Mouse (Mus musculus) intestine, embryonic 15.5 days (tissue): ENCODE measurements at regions not wholly inside any gene's neighbourhood (a gene's known extent, or its start where the extent isn't known, plus 50 kb on each side); places are given as distances from the start of the nearest gene placed in this dataset.

Experiments used
- ATAC-seq: fragments of 200-750 bp; cut with Nextera tagmentation; 2 replicates; pipeline ENCODE4 v1.8.0; 2017; ENCODE audit warnings: moderate TSS enrichment, moderate library complexity
- H3K27ac ChIP-seq: fragments of 300-500 bp; sonication (generic); 2 replicates; pipeline ENCODE4 v1.5.1; 2015; ENCODE audit warnings: mild to moderate bottlenecking, inconsistent platforms
- H3K27me3 ChIP-seq: fragments of 300-500 bp; sonication (generic); replicated peaks from 2 replicates; pipeline ENCODE4 v1.6.1; 2015; ENCODE audit warnings: inconsistent platforms
- H3K36me3 ChIP-seq: fragments of 300-500 bp; sonication (generic); 2 replicates; pipeline ENCODE4 v1.6.1; 2015; ENCODE audit warnings: inconsistent platforms
- H3K4me1 ChIP-seq: fragments of 300-500 bp; sonication (generic); replicated peaks from 2 replicates; pipeline ENCODE4 v1.6.1; 2015; ENCODE audit warnings: inconsistent platforms
- H3K4me2 ChIP-seq: fragments of 300-500 bp; sonication (generic); replicated peaks from 2 replicates; pipeline ENCODE4 v1.6.1; 2015; ENCODE audit warnings: mild to moderate bottlenecking, inconsistent platforms
- H3K4me3 ChIP-seq: fragments of 300-500 bp; sonication (generic); replicated peaks from 2 replicates; pipeline ENCODE4 v1.5.1; 2015; ENCODE audit warnings: inconsistent platforms
- H3K9ac ChIP-seq: fragments of 300-500 bp; sonication (generic); 2 replicates; pipeline ENCODE4 v1.6.1; 2015; ENCODE audit warnings: inconsistent platforms
- H3K9me3 ChIP-seq: fragments of 300-500 bp; sonication (generic); 2 replicates; pipeline ENCODE4 v1.6.1; 2016; ENCODE audit warnings: inconsistent platforms
- WGBS: fragments of 180-500 bp; shearing (Covaris S2); methylation state at CpG from one replicate; pipeline ENCODE4 v1.1.7; 2015; 5-methylcytosine and 5-hydroxymethylcytosine counted together

GRCm38 (mm10) chr9:50181360-50181759 lies 163.4 kb downstream of the Rpl10-ps3 start:
- WGBS, result 56% methylated on average over 2 of the region's 2 CpGs
- Histone ChIP-seq H3K4me1 (0 out of 2 replicates have a peak, but pooled peaks cover 4% of the 10 kb centered on the region), H3K27me3 (no peaks in the 10 kb centered on the region), H3K4me2 (no peak overlapping the region), H3K9ac (no peak overlapping the region), H3K27ac (0 out of 2 replicates have a peak overlapping the region, but pooled peaks have one; percentile 22), H3K36me3 (no peaks in the 10 kb centered on the region), H3K4me3 (no peak overlapping the region), H3K9me3 (no peaks in the 10 kb centered on the region)
- no peak for ATAC-seq

- Histone ChIP-seq H3K9ac (no peak overlapping the region), H3K27ac (no peak overlapping the region), H3K4me3 (no peak overlapping the region), H3K4me1 (0 out of 2 replicates have a peak, but pooled peaks cover under 1% of the 10 kb centered on the region), H3K4me2 (no peak overlapping the region), H3K36me3 (no peaks in the 10 kb centered on the region), H3K9me3 (no peaks in the 10 kb centered on the region), H3K27me3 (no peaks in the 10 kb centered on the region)
- no peak for ATAC-seq
- WGBS, result 91% methylated on average over 2 of the region's 2 CpGs
Measured at GRCm38 (mm10) chr9:50176131-50176530, 168.6 kb downstream of the Rpl10-ps3 start.

GRCm38 (mm10) chr9:50171826-50172464 lies 172.8 kb downstream of the Rpl10-ps3 start:
- no peak overlapping the region for H3K4me3 ChIP-seq
- no peaks in the 10 kb centered on the region for H3K27me3 ChIP-seq
- peak; percentile 71 for ATAC-seq
- no peaks in the 10 kb centered on the region for H3K4me1 ChIP-seq
- 19% methylated on average over 7 of the region's 7 CpGs for WGBS
- H3K4me2 ChIP-seq, result peak overlapping the region; percentile 27; the same call in 1 of the 2 replicates
- H3K9me3 ChIP-seq, result no peaks in the 10 kb centered on the region
- peak overlapping the region; percentile 76 for H3K27ac ChIP-seq
- no peak overlapping the region for H3K9ac ChIP-seq
- H3K36me3 ChIP-seq, result no peaks in the 10 kb centered on the region

GRCm38 (mm10) chr9:50171164-50171563 lies 173.6 kb downstream of the Rpl10-ps3 start:
- Histone ChIP-seq H3K4me3 (no peak overlapping the region), H3K27ac (peak overlapping the region; percentile 76), H3K27me3 (no peaks in the 10 kb centered on the region), H3K9ac (no peak overlapping the region), H3K36me3 (no peaks in the 10 kb centered on the region), H3K4me2 (no peak overlapping the region), H3K9me3 (no peaks in the 10 kb centered on the region), H3K4me1 (no peaks in the 10 kb centered on the region)
- WGBS, result 42% methylated on average over 2 of the region's 2 CpGs
- ATAC-seq, result peak; percentile 72

GRCm38 (mm10) chr9:50170637-50171036 lies 174.1 kb downstream of the Rpl10-ps3 start:
- Histone ChIP-seq H3K27ac (peak overlapping the region; percentile 59; the same call in 1 of the 2 replicates), H3K4me3 (no peak overlapping the region), H3K4me2 (no peak overlapping the region), H3K9ac (no peak overlapping the region), H3K9me3 (no peaks in the 10 kb centered on the region), H3K36me3 (no peaks in the 10 kb centered on the region), H3K4me1 (no peaks in the 10 kb centered on the region), H3K27me3 (no peaks in the 10 kb centered on the region)
- ATAC-seq, result no peak
- WGBS, result 80% methylated on average over 5 of the region's 5 CpGs

GRCm38 (mm10) chr9:50154618-50155017 lies 190.2 kb downstream of the Rpl10-ps3 start:
- Histone ChIP-seq H3K4me3 (no peak overlapping the region), H3K9ac (no peak overlapping the region), H3K27ac (no peak overlapping the region), H3K4me2 (no peak overlapping the region), H3K36me3 (no peaks in the 10 kb centered on the region), H3K27me3 (no peaks in the 10 kb centered on the region), H3K4me1 (no peaks in the 10 kb centered on the region), H3K9me3 (no peaks in the 10 kb centered on the region)
- 82% methylated on average over 3 of the region's 3 CpGs for WGBS
- no peak for ATAC-seq

- H3K4me1 ChIP-seq, result no peaks in the 10 kb centered on the region
- H3K9me3 ChIP-seq, result no peaks in the 10 kb centered on the region
- no peak overlapping the region for H3K4me3 ChIP-seq
- ATAC-seq, result no peak
- no peaks in the 10 kb centered on the region for H3K27me3 ChIP-seq
- no peak overlapping the region for H3K9ac ChIP-seq
- no peak overlapping the region for H3K27ac ChIP-seq
- H3K36me3 ChIP-seq, result no peaks in the 10 kb centered on the region
- no peak overlapping the region for H3K4me2 ChIP-seq
Measured at GRCm38 (mm10) chr9:50150091-50150490, 194.7 kb downstream of the Rpl10-ps3 start.

- Histone ChIP-seq H3K9me3 (no peaks in the 10 kb centered on the region), H3K27ac (no peak overlapping the region), H3K36me3 (no peaks in the 10 kb centered on the region), H3K4me1 (0 out of 2 replicates have a peak, but pooled peaks cover 3% of the 10 kb centered on the region), H3K4me2 (no peak overlapping the region), H3K4me3 (no peak overlapping the region), H3K9ac (no peak overlapping the region), H3K27me3 (no peaks in the 10 kb centered on the region)
- 57% methylated on average over 1 of the region's 1 CpGs for WGBS
- no peak for ATAC-seq
Measured at GRCm38 (mm10) chr9:50142756-50143155, 202.0 kb downstream of the Rpl10-ps3 start.

- no peaks in the 10 kb centered on the region for H3K36me3 ChIP-seq
- H3K4me3 ChIP-seq, result no peak overlapping the region
- H3K27ac ChIP-seq, result no peak overlapping the region
- no peaks in the 10 kb centered on the region for H3K9me3 ChIP-seq
- no peak for ATAC-seq
- H3K27me3 ChIP-seq, result no peaks in the 10 kb centered on the region
- 0 out of 2 replicates have a peak, but pooled peaks cover 3% of the 10 kb centered on the region for H3K4me1 ChIP-seq
- WGBS, result 76% methylated on average over 8 of the region's 8 CpGs
- H3K4me2 ChIP-seq, result no peak overlapping the region
- no peak overlapping the region for H3K9ac ChIP-seq
Measured at GRCm38 (mm10) chr9:50142091-50142490, 202.7 kb downstream of the Rpl10-ps3 start.

GRCm38 (mm10) chr9:50141176-50141575 lies 203.6 kb downstream of the Rpl10-ps3 start:
- 36% methylated on average over 6 of the region's 6 CpGs for WGBS
- no peaks in the 10 kb centered on the region for H3K9me3 ChIP-seq
- ATAC-seq, result no peak
- no peak overlapping the region for H3K27ac ChIP-seq
- no peaks in the 10 kb centered on the region for H3K36me3 ChIP-seq
- H3K27me3 ChIP-seq, result no peaks in the 10 kb centered on the region
- H3K4me2 ChIP-seq, result no peak overlapping the region
- no peak overlapping the region for H3K9ac ChIP-seq
- 0 out of 2 replicates have a peak, but pooled peaks cover 3% of the 10 kb centered on the region for H3K4me1 ChIP-seq
- no peak overlapping the region for H3K4me3 ChIP-seq

- Histone ChIP-seq H3K9ac (no peak overlapping the region), H3K27me3 (no peaks in the 10 kb centered on the region), H3K27ac (no peak overlapping the region), H3K36me3 (no peaks in the 10 kb centered on the region), H3K9me3 (no peaks in the 10 kb centered on the region), H3K4me3 (no peak overlapping the region), H3K4me1 (0 out of 2 replicates have a peak, but pooled peaks cover 3% of the 10 kb centered on the region), H3K4me2 (no peak overlapping the region)
- WGBS, result 89% methylated on average over 9 of the region's 9 CpGs
- no peak for ATAC-seq
Measured at GRCm38 (mm10) chr9:50138341-50138978, 206.3 kb downstream of the Rpl10-ps3 start.

GRCm38 (mm10) chr9:50136636-50136985 lies 208.2 kb downstream of the Rpl10-ps3 start:
- Histone ChIP-seq H3K4me2 (no peak overlapping the region), H3K4me1 (no peaks in the 10 kb centered on the region), H3K9me3 (no peaks in the 10 kb centered on the region), H3K9ac (no peak overlapping the region), H3K4me3 (no peak overlapping the region), H3K27me3 (no peaks in the 10 kb centered on the region), H3K27ac (no peak overlapping the region), H3K36me3 (no peaks in the 10 kb centered on the region)
- 69% methylated on average over 1 of the region's 1 CpGs for WGBS
- no peak for ATAC-seq
